Mouse (Mus musculus): ENCODE results near the gene Suclg1. TPM values are rescaled to one million over a fixed set of nuclear protein-coding genes. Genes with fewer than 3 reads are reported as not detected.
A peak's percentile ranks its signal among the peaks of the same experiment; 100 is the strongest.

Suclg1 gene
- polyA plus RNA-seq, 1 experiment from 2014 or later = 140 TPM

DNA sequence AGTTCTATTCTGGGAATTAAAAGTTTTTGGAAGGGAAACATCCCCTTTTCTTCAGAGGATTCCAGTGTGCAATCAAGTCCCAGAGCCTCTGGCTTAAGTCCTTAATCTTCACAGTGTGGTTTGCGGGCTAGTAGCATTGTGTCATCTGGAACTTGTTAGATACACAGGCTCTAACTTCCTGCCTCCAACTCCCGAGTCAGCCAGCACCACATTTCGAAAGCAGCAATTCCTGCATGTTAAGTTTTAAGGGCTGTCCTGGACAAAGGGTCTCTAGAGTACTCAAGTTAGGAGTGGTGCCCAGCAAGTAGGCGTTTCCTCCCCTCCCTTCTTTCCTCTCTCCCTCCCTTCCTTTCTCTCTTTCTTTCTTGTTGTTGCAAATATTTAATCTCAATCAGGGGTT is 19.8 kb upstream of the Suclg1 start:
- Histone ChIP-seq H3K4me3 (no peak overlapping the region), H3K27ac (no peak overlapping the region), H3K4me2 (replicated peaks) (no peak overlapping the region), H3K4me1 (no peaks in the 10 kb centered on the region), H3K9ac (no peak overlapping the region), H3K36me3 (no peaks in the 10 kb centered on the region), H3K9me3 (replicated peaks) (no peaks in the 10 kb centered on the region), H3K27me3 (no peaks in the 10 kb centered on the region)
- 56% methylated on average over 4 of the region's 4 CpGs for WGBS
- no peak for ATAC-seq (ENCODE audit: low FRiP score)

DNA sequence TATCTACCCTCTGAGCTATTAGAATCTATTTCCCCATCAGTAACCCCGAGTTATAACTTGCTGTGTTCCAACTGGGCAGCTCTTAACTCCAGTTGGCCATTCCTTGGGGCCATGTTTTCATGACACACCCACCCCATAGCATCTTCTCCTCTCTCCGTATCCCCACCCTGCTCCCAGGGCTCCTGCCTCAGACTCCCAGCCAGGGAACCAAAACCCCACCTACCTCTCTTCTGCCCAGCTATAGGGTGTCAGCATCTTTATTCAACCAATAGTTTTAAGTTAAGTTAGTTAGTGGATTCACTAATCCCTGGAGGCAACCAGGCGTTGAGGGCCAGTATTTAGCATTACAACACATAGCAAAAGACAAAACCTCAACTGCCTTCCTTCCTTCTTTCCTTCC is 19.3 kb upstream of the Suclg1 start:
- H3K27ac ChIP-seq = no peak overlapping the region
- H3K4me3 ChIP-seq = no peak overlapping the region
- no peak for ATAC-seq (ENCODE audit: low FRiP score)
- 70% methylated on average over 3 of the region's 3 CpGs for WGBS
- H3K4me1 ChIP-seq = no peaks in the 10 kb centered on the region
- H3K9ac ChIP-seq = no peak overlapping the region
- H3K27me3 ChIP-seq = no peaks in the 10 kb centered on the region
- no peaks in the 10 kb centered on the region for H3K36me3 ChIP-seq
- H3K4me2 ChIP-seq (replicated peaks) = no peak overlapping the region
- no peaks in the 10 kb centered on the region for H3K9me3 ChIP-seq (replicated peaks)

DNA sequence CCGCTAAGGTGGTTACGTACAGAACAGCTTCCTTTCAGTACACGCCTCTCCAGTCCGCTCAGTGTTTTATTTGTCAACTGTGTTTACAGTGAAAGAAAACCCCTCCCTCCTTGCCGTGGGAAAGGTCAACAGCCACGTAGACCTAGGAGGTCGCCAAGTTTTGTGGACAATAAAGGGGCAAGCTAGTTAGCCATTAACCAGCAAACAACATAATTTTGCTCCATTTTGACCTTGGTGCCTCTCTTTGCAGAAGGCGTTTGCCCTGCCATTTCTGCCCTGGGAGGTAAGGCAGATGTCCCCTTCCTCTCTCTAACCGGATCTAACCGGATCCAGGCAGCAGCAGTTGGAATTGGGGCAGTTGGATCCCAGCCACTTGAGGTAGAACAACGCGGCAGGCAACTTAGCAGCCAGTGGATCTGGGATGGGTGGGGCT is 16.0 kb upstream of the Suclg1 start:
- no peaks in the 10 kb centered on the region for H3K4me1 ChIP-seq
- no peak for ATAC-seq (ENCODE audit: low FRiP score)
- no peak overlapping the region for H3K4me2 ChIP-seq (replicated peaks)
- no peaks in the 10 kb centered on the region for H3K36me3 ChIP-seq
- WGBS = 88% methylated on average over 12 of the region's 12 CpGs
- no peak overlapping the region for H3K27ac ChIP-seq
- H3K9me3 ChIP-seq (replicated peaks) = no peaks in the 10 kb centered on the region
- no peak overlapping the region for H3K4me3 ChIP-seq
- no peaks in the 10 kb centered on the region for H3K27me3 ChIP-seq
- no peak overlapping the region for H3K9ac ChIP-seq

DNA sequence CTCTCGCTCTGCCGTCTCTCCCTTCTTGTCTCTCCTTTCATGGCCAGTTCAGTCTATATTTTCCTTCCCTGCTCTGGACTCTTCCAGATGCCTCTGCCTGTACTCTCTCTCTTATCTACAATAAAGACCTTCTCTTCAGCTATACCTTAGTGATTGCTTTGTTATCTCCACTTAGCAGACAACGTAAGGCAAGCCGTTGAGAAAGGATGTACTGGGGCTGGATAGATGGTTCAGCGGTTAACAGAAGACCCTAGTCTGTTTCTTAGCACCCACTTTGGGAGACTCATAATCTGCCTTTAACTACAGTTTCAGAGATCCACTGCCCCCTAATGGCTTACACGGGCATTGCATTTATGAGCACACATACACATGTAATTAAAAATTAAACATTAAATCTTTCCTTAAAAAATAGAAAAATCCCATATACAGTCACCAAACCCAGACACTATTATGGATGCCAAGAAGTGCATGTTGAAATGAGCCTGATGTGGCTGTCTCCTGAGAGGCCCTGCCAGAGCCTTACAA is 14.9 kb upstream of the Suclg1 start:
- ATAC-seq (ENCODE audit: low FRiP score) = no peak
- Histone ChIP-seq H3K36me3 (no peaks in the 10 kb centered on the region), H3K4me3 (no peak overlapping the region), H3K27ac (no peak overlapping the region), H3K9ac (no peak overlapping the region), H3K4me2 (replicated peaks) (no peak overlapping the region), H3K27me3 (no peaks in the 10 kb centered on the region), H3K4me1 (no peaks in the 10 kb centered on the region), H3K9me3 (replicated peaks) (no peaks in the 10 kb centered on the region)
- WGBS = 89% methylated on average over 6 of the region's 6 CpGs

DNA sequence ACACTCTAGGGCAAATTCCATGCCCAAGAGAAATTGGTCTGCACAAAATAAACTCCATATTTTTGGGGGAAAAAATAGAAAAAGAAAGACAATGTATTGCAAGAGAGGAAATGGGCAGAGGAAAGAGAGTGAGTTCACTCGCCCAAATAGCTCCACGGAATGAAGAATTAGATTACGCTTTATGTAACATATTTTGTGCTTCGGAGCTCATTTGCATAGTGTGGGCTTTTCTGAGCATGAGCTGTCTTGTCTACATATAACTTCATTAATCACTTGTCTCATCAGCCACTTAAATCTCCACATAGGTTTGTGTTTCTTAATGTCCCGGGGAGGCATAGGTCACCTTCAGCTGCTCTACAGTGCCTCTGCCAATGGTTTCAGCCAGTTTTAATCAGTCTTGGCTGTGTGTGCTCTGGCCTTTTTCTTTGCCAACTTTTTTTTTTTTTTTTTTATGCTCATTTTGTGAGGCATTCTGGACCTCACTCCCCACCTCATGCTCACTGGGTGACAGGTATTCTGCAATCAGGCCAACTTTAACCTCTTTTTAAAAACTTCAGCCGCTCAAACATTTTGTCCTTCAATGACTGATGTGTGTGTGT is 13.8 kb upstream of the Suclg1 start:
- Histone ChIP-seq H3K27me3 (no peaks in the 10 kb centered on the region), H3K4me3 (no peak overlapping the region), H3K4me2 (replicated peaks) (no peak overlapping the region), H3K27ac (no peak overlapping the region), H3K9ac (no peak overlapping the region), H3K36me3 (no peaks in the 10 kb centered on the region), H3K9me3 (replicated peaks) (no peaks in the 10 kb centered on the region), H3K4me1 (no peaks in the 10 kb centered on the region)
- WGBS = 88% methylated on average over 6 of the region's 6 CpGs
- ATAC-seq (ENCODE audit: low FRiP score) = no peak

DNA sequence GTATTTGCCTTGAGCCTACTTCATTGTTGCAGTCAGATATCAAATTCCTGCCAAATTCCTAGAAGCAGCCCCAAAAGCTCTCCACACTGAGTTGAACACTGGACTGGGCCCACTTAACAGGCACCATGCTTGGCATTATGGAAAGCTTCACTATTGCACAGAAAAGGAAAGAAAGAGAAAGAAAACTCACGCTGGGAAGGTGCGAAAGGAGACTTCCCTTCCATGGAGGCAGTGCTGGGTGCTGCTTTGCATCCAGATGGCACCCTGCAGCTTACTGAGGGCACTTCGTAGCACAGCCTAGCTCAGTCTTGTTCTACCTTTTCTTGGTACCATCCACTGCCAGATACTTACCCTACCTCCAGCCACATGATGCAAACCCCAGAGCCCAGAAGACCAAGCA is 12.5 kb upstream of the Suclg1 start:
- H3K27me3 ChIP-seq = no peaks in the 10 kb centered on the region
- no peak overlapping the region for H3K4me2 ChIP-seq (replicated peaks)

DNA sequence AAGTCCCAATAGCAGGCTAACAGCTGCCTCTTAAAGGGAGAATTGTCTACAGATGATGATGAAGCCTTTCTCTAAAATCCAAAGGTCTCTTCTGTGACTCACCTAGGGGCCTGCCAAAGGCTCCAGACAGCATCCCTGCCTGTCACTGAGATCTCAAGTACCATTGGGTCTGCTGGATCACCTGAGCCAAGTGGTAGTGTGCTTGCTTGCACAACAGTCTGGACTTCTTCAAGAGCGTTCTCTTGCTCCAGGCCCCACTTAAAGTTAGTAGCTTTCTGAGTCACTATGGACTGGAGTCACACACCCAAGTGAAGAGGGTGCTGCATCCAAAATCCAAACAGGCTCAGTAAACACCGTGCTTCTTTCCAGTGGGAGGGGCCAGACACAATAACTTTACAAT is 1.4 kb upstream of the Suclg1 start:
- H3K9ac ChIP-seq = no peak overlapping the region
- H3K4me3 ChIP-seq = no peak overlapping the region
- H3K36me3 ChIP-seq = no peaks in the 10 kb centered on the region
- 84% methylated on average over 2 of the region's 2 CpGs for WGBS
- no peak overlapping the region for H3K27ac ChIP-seq
- H3K4me1 ChIP-seq = peaks cover 14% of the 10 kb centered on the region
- no peak overlapping the region for H3K4me2 ChIP-seq (replicated peaks)
- ATAC-seq (ENCODE audit: low FRiP score) = no peak
- no peaks in the 10 kb centered on the region for H3K9me3 ChIP-seq (replicated peaks)
- H3K27me3 ChIP-seq = no peaks in the 10 kb centered on the region

More for the DNA sequence above, 12.5 kb upstream of the Suclg1 start:
- Histone ChIP-seq H3K27ac (no peak overlapping the region), H3K4me3 (no peak overlapping the region), H3K9ac (no peak overlapping the region), H3K9me3 (replicated peaks) (no peaks in the 10 kb centered on the region), H3K36me3 (no peaks in the 10 kb centered on the region), H3K4me1 (no peaks in the 10 kb centered on the region)
- ATAC-seq (ENCODE audit: low FRiP score) = no peak
- 61% methylated on average over 3 of the region's 3 CpGs for WGBS

DNA sequence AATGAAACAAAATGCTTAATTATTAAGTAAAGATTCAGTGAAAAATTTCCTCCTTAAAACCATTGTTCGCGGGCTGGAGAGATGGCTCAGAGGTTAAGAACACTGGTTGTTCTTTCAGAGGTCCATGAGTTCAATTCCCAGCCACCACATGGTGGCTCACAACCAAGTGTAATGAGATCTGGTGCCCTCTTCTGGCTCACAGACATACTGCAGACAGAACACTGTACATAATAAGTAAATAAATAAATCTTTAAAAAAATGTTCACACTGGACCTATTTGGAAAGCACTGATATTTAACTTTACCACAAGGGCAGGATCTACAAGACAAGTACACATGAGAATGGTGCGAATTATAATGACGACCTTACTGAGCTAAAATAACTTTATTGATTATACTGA is 730 bp upstream of the Suclg1 start:
- 38% methylated on average over 4 of the region's 4 CpGs for WGBS
- Histone ChIP-seq H3K4me2 (replicated peaks) (peak overlapping the region; percentile 79), H3K9me3 (replicated peaks) (no peaks in the 10 kb centered on the region), H3K9ac (no peak overlapping the region), H3K4me3 (peak overlapping the region; percentile 93), H3K27ac (no peak overlapping the region), H3K4me1 (peaks cover 14% of the 10 kb centered on the region), H3K36me3 (no peaks in the 10 kb centered on the region), H3K27me3 (no peaks in the 10 kb centered on the region)
- ATAC-seq (ENCODE audit: low FRiP score) = no peak

DNA sequence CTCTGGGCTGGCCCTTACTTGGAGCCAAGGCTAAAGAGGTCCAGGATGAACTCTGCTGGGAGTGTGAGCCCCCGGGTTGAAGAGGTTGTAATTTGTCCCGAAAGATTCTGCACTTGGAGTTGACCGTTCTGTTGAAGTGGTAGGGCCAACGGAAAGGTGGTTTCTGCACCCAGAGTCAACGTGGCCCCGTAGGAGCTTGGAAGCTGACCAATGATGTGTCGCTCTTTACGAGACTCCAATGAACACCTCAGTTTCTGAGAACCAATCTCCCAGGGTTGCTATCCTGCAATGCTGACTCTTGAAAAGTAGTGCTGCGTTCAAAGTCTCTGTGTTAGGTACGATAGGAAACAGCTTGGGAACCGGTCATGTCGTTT is 854 bp downstream of the Suclg1 start:
- no peaks in the 10 kb centered on the region for H3K36me3 ChIP-seq
- H3K4me1 ChIP-seq = peaks cover 14% of the 10 kb centered on the region
- H3K27me3 ChIP-seq = no peaks in the 10 kb centered on the region
- ATAC-seq (ENCODE audit: low FRiP score) = no peak
- peak overlapping the region; percentile 93 for H3K9ac ChIP-seq
- WGBS = 9% methylated on average over 12 of the region's 12 CpGs
- peak overlapping the region; percentile 93 for H3K4me3 ChIP-seq
- peak overlapping the region; percentile 79 for H3K4me2 ChIP-seq (replicated peaks)
- H3K9me3 ChIP-seq (replicated peaks) = no peaks in the 10 kb centered on the region
- peak overlapping the region; percentile 70; the same call in 1 of the 2 replicates for H3K27ac ChIP-seq

DNA sequence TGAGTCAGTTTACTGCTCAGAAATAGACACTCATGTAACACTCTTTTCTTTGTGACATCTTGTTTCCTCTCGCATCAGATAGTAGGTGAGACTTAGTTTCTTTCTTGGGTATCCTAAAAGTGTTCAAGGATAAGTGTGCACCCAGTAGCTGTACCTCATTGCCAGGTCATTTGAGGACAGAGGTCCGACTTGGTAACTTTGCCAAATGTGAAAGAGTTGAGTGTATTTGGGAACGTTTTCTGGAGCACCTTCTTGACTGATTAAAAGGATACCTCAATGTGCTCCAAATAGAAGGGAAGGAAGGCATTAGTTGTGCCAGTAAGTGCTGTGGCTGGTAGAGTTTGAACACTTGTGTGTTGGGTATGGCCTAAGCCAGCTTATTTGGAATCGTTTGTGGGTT is 1.7 kb downstream of the Suclg1 start:
- no peak for ATAC-seq (ENCODE audit: low FRiP score)
- Histone ChIP-seq H3K27me3 (no peaks in the 10 kb centered on the region), H3K9me3 (replicated peaks) (no peaks in the 10 kb centered on the region), H3K4me3 (0 out of 2 replicates have a peak overlapping the region, but pooled peaks have one; percentile 93), H3K4me1 (peaks cover 14% of the 10 kb centered on the region), H3K36me3 (no peaks in the 10 kb centered on the region), H3K4me2 (replicated peaks) (peak overlapping the region; percentile 79; the same call in 1 of the 2 replicates), H3K27ac (no peak overlapping the region), H3K9ac (no peak overlapping the region)
- WGBS = 83% methylated on average over 4 of the region's 4 CpGs

DNA sequence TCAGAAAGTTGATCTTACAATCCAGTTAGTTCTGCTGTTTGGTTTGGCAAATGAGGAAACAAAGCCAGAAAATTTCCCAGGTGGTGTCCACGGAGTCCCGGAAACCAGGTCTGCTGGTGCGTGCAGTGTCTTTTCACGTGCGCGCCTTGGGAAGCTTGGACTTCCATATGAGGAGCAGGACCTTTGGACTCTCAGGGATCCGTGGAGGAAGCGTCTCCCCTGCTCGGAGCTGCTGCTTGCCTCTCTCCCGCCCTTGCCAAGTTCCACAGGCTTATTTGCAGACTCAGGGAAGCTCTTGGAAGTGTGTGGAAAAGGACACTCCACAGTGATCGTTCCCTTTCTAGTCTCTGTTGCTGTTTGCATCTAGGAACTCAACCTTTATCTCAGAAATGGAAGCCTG is 3.2 kb downstream of the Suclg1 start:
- Histone ChIP-seq H3K9ac (no peak overlapping the region), H3K9me3 (replicated peaks) (no peaks in the 10 kb centered on the region), H3K4me2 (replicated peaks) (no peak overlapping the region), H3K27ac (no peak overlapping the region), H3K27me3 (no peaks in the 10 kb centered on the region), H3K4me3 (no peak overlapping the region), H3K36me3 (no peaks in the 10 kb centered on the region), H3K4me1 (peaks cover 14% of the 10 kb centered on the region)
- 91% methylated on average over 11 of the region's 11 CpGs for WGBS
- no peak for ATAC-seq (ENCODE audit: low FRiP score)

DNA sequence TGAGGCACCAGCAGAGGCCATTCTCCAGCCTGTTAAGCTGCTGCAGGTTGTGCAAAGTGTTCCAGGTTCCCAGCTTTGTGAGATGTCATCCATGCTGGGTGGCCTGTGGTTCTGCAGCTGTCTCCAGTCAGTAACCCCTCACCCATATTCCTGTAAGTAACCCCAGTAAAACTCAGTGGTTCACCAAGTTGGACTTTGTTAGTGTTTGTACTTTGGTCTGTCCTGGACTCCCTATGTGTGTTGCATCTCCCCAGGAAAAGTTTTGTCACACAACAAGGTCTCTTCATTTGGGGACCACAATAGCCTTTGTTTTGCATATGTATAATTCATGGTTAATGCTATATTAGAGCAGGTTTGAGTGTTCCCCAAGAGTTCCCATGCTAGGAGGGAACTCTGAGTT is 4.2 kb downstream of the Suclg1 start:
- Histone ChIP-seq H3K9ac (no peak overlapping the region), H3K27ac (no peak overlapping the region), H3K36me3 (no peaks in the 10 kb centered on the region), H3K9me3 (replicated peaks) (no peaks in the 10 kb centered on the region), H3K27me3 (no peaks in the 10 kb centered on the region), H3K4me3 (no peak overlapping the region), H3K4me2 (replicated peaks) (no peak overlapping the region), H3K4me1 (peaks cover 14% of the 10 kb centered on the region)
- no peak for ATAC-seq (ENCODE audit: low FRiP score)

DNA sequence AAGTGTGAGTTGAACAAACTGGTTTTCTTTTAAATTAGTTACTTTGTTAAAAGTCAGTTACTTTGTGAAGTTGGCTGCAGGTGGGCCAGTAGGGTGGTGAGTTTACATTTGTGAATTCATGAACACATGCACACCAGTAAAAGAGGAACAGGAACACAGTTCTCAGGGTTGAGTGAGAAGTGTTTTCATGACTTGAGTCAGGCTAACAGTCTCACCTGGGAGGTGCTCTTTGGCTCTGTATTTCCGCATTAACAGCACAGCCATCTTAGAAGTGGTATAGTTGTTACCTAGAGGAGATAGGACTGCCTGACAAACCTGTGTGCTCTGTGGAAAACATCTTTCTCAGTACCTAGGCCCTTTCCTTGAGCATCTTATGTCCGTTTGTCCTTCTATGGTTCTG is 4.8 kb downstream of the Suclg1 start:
- Histone ChIP-seq H3K9ac (no peak overlapping the region), H3K4me3 (no peak overlapping the region), H3K36me3 (peaks cover 5% of the 10 kb centered on the region), H3K27me3 (no peaks in the 10 kb centered on the region), H3K4me2 (replicated peaks) (no peak overlapping the region), H3K27ac (no peak overlapping the region), H3K4me1 (peaks cover 14% of the 10 kb centered on the region), H3K9me3 (replicated peaks) (no peaks in the 10 kb centered on the region)
- 95% methylated on average over 2 of the region's 2 CpGs for WGBS
- ATAC-seq (ENCODE audit: low FRiP score) = no peak
